Mouse (Mus musculus) left cerebral cortex, adult 9 months (tissue): ENCODE results near the gene Derl3.

Source experiments
- DNase-seq, 2 experiments: peaks; one replicate each; pipeline ENCODE4 v3.0.0; 2022; ENCODE audit warnings: low spot score in 2 of 2

Gene Derl3

GRCm38 (mm10) chr10:75941042-75941824 is 48.0 kb downstream of the Derl3 start:
- no peak for DNase-seq

- DNase-seq = no peak
Observed at GRCm38 (mm10) chr10:75942736-75943477, 49.7 kb downstream of the Derl3 start, which contains the start of gene Vpreb3. Gene Vpreb3 (plus strand): TSS chr10:75943057.

- DNase-seq = no peak
Observed at GRCm38 (mm10) chr10:75944066-75944772, 51.0 kb downstream of the Derl3 start.

- DNase-seq = no peak
Observed at GRCm38 (mm10) chr10:75945213-75945612, 52.0 kb downstream of the Derl3 start.
